Mouse (Mus musculus) layer of hippocampus, adult 18-20 months (tissue): ENCODE data around the gene Myo10. TPM values are rescaled to one million over a fixed set of nuclear protein-coding genes. Genes with fewer than 3 reads are reported as not detected.

Experiments
- DNase-seq, 2 experiments: peaks; one replicate each; pipeline ENCODE4 v3.0.0; 2022; ENCODE audit warnings: low spot score in 2 of 2
- total RNA-seq, 2 experiments: library from RNA; stranded (reverse); gene quantifications; 2 replicates each; pipeline ENCODE4 v1.2.3; 2021

Myo10 gene
- total RNA-seq, 2 experiments from 2014 or later = 49.7 to 50.7 TPM

DNA sequence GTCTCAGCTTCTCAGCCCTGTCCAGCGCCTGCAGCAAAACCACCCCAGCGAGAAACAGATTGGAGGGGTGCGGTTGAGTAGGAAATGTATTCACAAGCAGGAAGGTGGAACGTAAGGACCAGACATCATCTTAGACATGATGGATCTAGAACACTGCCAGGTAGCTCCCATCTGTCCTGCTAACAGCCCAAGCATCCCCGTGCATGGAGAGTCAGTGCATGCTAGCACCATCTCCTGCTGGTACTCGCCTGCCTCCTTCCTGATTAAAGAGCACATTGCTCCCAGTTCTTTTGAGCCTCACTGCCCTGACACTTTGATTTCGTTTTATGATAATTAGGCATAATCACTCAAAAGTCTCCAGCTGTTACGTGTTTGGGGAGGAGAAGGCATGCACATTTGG lies 96.9 kb downstream of the Myo10 start:
- no peak for DNase-seq

- no peak for DNase-seq
Observed at GRCm38 (mm10) chr15:25720263-25720662, 97.9 kb downstream of the Myo10 start.

DNA sequence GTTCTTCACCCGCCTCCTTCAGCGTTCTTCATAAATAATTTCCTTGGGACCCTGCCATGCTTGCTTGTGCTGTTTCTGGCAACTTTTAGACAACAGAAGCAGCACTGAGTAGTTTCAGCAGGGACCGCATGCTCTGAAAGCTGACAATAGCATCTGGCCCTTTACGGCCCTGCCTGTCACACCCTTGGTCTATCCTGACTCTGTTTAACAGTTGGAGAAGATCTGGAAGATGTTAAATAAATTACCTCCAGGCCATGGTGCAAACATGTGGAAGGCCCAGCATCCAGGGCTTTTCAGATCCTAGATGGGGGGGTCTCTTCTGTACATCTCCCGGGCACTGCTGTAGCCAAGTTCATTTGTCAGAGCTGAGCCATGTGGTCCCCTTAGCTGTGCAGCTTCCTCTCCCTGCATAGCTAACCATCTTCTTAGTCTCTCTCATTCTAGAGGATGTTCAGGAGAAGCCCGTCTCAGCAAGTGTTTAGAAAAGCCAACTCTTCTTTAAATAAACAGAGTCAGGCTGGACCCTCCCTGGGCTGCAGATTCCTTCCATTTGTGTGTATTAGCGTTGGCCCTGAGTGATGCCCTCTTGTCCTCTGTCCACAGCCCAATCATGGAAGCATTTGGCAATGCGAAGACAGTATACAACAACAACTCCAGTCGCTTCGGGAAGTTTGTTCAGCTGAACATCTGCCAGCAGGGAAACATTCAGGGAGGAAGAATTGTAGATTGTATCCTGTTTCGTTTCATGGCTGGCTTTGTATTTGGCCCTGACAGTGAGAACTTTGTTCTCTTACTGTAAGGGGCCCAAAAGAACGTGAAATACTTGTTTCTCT lies 101.2 kb downstream of the Myo10 start:
- DNase-seq = peak in 1 of 2 experiments; percentile 19

DNA sequence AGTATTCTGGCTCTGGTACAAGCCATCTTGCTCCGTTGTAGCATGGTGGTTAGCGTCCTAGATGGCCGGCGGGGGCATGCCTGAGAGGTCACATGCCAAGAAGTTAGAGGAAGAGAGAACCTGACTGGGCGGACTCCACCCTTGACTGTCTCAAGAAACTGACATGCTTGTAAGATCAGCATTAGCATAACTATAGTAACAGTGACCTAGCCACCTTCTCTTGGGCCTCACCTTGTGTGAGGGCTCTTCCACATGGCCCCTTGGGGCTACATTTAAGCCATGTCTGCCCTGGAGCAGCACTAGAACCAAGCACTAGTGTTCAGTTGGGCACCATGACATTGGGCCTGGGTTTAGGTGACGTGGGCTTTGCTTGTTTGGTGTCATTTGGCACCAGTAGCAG lies 102.2 kb downstream of the Myo10 start:
- no peak for DNase-seq

DNA sequence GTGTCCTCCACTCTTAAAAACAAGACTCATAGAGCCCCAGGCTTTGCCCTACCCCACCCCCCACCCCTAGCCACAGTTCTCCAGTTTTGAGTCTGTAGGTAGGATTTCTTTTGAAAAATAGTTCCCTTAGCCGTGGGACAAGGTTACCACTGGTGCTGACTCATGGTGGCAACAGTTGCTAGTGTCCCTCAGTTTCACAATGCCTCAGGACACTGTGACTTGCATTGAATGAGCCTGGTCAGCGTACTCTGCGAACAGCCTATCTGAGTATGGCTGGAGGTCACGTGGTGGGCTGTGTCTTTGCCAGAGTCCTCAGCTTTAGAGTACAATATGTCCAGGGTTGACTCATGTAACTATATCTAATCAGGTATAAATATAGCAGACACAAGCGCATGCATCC lies 104.5 kb downstream of the Myo10 start:
- no peak for DNase-seq

DNA sequence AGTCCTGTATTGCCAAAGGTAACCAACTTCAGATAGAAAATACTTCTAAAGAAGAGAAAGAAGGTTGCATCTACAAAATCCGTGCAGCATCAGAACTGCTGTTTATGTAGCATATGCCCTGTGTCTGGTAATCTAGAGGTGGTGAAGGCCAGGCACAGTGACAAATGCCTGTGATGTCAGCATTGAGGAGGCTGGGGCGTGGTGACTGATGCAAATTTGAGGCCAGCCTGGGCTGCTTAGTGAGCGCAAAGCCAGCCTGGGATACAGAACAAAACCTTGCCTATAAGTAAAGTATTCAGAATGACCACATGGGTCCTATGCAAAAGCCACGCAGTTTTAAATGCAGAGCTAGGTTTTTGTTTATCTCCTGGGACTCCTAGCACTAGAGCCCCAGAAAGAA lies 106.2 kb downstream of the Myo10 start:
- no peak for DNase-seq

GRCm38 (mm10) chr15:25731053-25731452 lies 108.7 kb downstream of the Myo10 start:
- DNase-seq = peak in 1 of 2 experiments; percentile 54

DNA sequence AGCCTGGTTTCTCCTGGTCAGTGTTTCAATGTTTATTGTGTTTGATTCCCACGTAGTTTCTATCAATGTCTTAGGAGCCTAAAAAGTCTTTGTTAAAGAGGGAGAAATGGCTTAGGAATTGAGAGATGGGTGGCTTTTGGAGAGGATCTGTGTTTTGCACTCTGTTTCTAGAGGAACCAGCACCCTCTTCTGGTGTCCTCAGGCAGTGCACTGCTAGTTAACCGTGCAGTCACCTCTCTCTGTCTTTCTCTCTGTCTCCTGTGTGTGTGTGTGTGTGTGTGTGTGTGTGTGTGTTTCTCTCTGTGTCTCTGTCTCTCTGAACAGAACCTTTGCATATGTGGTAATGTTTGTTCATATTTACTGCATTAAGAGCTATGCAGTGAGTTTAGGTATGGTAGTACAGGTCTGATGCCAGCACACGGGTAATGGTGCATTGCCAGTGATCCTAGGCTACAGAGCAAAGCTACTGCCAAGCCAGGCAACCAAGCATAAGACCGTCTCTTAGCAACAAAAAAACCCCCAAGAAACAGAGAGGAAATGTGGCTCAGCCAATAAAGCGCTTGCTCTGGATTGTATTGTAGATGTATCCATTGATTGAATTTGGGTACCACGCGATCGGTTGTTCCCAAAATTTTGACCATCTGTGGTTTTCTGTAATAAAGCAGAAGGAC lies 110.6 kb downstream of the Myo10 start:
- peak; percentile 41 to 83 for DNase-seq

DNA sequence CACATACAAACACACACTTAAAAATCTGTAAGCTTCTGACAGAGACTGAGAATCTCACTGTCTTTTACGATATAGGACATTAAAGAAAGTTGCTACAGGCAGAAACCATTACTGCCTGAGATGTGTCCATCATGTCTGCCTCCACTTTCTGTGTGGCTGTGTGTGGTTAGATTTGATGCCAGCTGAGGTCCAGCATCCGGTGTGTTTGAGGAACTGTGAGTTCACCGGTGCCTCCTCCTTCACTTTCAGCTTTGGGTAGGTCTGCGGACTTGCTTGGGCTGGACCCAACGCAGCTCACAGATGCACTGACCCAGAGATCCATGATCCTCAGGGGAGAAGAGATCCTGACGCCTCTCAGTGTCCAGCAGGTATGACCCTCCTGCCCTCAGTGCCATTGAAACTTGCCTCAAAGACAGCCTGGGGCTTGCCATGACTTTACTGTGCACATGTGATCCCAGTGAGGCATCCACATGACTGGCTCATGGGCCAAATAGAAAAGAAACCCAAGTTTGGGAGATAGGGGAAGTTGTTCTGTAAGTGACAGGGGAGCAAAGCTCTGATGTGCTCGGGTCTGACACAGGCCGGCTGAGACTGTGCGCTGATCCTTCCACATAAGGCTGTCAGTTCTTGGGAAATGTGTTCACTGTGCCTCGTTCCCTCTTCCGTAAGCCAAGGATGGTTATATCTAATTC lies 111.6 kb downstream of the Myo10 start:
- DNase-seq = no peak

GRCm38 (mm10) chr15:25736531-25736930 lies 114.2 kb downstream of the Myo10 start:
- no peak for DNase-seq

- DNase-seq = no peak
Observed at GRCm38 (mm10) chr15:25740271-25740670, 117.9 kb downstream of the Myo10 start.

DNA sequence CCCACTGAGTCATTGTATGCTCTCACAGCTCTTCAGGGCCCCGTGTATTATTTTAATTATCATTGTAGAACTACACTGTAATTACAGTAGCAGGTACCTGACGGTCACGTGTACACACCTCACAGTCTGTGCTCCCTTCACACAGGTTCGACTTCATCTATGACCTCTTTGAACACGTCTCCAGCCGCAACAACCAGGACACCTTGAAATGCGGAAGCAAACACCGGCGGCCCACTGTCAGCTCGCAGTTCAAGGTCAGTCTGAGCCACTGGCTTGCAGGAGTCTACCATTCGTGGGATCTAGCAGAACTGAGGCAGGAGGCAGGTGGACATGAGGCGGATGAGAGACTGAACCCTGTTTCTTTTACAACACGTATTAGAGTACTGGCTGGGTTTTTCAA lies 119.9 kb downstream of the Myo10 start:
- no peak for DNase-seq

DNA sequence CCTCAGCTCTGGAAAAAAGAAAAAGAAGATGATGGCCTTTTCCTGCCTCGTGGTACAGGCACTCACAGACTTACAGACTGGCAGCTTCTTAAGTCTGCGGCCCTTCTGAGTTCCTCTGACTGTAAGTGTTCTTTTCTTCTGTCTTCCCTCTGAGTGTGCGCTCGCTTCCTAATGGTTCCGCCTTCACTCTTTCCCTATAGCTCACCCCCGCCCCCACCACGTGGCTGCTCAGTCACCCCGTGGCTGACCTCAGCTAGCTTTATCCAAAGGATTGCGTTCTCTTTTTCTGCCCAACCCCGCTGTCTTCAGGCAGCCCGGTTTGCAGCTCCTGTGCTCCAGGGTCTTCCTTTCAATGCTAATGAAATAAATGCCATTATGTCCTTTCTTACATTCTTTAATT lies 129.2 kb downstream of the Myo10 start:
- DNase-seq = no peak

- no peak for DNase-seq
Observed at GRCm38 (mm10) chr15:25752597-25752996, 130.3 kb downstream of the Myo10 start.

DNA sequence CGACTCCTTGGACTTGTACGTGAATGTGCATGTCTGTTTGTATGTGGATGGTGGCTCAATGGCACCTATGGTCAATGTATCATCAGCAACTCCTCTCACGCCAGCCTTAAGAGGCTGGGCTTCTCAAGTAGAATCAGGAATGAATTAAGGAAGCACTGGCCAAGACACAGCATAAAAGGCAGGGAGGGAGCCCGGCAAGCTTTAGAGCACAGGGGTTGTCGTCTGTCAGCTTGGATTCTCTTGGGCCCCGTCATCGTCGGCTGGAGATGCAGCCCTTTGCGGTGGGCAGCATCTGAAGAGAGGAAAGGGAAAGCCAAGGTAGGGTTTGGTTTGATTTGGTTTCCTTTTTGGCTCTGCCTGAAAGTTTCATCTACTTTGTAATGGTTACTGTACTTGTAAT lies 130.7 kb downstream of the Myo10 start:
- no peak for DNase-seq

- DNase-seq = no peak
Observed at GRCm38 (mm10) chr15:25753878-25754277, 131.6 kb downstream of the Myo10 start.

- peak in 1 of 2 experiments; percentile 47 for DNase-seq
Observed at GRCm38 (mm10) chr15:25754342-25754951, 132.1 kb downstream of the Myo10 start.

DNA sequence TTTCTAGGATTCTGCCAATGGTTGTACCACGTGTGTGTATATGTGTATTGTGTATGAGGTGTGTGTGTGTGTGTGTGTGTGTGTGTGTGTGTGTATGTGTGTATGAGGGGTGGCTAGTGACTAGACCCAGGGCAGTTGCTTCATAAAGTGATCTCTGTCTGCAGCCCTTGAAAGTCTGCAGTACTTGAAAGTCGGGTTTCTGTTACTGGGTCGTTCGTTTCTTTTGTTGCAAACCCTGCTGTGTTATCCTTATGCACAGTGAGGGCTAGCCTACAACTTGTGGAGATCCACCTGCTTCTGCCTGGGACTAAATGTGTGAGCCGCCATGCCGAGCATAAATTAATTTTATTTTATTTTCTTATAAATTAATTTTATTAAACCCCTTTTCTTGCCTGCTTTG lies 133.2 kb downstream of the Myo10 start:
- DNase-seq = no peak

GRCm38 (mm10) chr15:25756072-25756471 lies 133.7 kb downstream of the Myo10 start:
- DNase-seq = no peak

DNA sequence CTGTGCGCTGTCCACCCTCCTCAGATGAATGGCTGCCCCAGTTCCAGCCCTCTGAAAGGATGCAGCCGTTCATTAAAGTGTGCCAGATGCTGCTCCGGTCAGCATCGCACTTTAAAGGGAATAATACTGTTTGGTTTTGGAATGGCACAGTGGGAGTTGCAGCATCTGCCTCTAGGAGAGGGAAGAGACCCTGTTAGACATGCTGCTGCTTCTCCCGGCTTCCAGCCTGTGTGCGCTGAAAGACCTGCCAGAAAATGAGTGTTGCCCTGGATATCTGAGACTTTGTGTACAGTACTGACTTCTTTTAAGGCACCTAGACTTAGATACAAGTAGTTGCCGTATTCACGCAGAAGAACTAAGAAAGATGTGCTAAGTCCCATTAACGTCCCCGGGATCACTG lies 135.7 kb downstream of the Myo10 start:
- DNase-seq = no peak

- DNase-seq = peak in 1 of 2 experiments; percentile 36
Observed at GRCm38 (mm10) chr15:25758500-25759086, 136.3 kb downstream of the Myo10 start.
